Comparison of ENCODE assay signal across 10 mouse cellular contexts in genomic region chr8:58886405-58886804, GRCm38 (mm10). TPM values are rescaled to one million over a fixed set of nuclear protein-coding genes. Genes with fewer than 3 reads are reported as not detected.
DNase-seq lines count a peak whose midpoint lies in the region; ATAC-seq and TF ChIP-seq lines count a peak whose summit lies in the region.
"Had no signal": no experiment of that assay in that cellular context is flagged by ENCODE, and none has a peak within 500 bp of the region (broad histone marks: within the 10 kb centered on the region; RNA-seq: fewer than 3 reads in every experiment).

No protein-coding gene starts in this region.

- no peak overlapping the region for H3K4me3 ChIP-seq in hindbrain, embryonic 11.5 days (ENCODE audit: low read depth, low read length)
- H3K4me3 ChIP-seq in hindbrain, embryonic 13.5 days = no peak overlapping the region
- no peak overlapping the region for H3K4me3 ChIP-seq in midbrain, embryonic 14.5 days (replicated peaks; ENCODE audit: low read depth, low read length)
- H3K4me3 ChIP-seq in midbrain, embryonic 10.5 days = no peak overlapping the region
- no peak overlapping the region for H3K4me3 ChIP-seq in stomach, postnatal 0 days (ENCODE audit: low read depth, low read length)
- H3K4me3 ChIP-seq: heart, embryonic 15.5 days had no signal

- no peaks in the 10 kb centered on the region for H3K9me3 ChIP-seq in hindbrain, embryonic 11.5 days (ENCODE audit: control insufficient read depth, low read length)
- H3K9me3 ChIP-seq in hindbrain, embryonic 13.5 days = no peaks in the 10 kb centered on the region
- no peaks in the 10 kb centered on the region for H3K9me3 ChIP-seq in midbrain, embryonic 14.5 days (ENCODE audit: control insufficient read depth, low read length)
- H3K9me3 ChIP-seq in midbrain, embryonic 10.5 days (replicated peaks) = no peaks in the 10 kb centered on the region
- H3K9me3 ChIP-seq in stomach, postnatal 0 days (ENCODE audit: control insufficient read depth, low read length) = no peaks in the 10 kb centered on the region
- H3K9me3 ChIP-seq: heart, embryonic 15.5 days had no signal

- TF ChIP-seq EP300 in stomach, postnatal 0 days (optimal IDR thresholded peaks at IDR 0.05) = no peak

- 27% methylated on average over 1 of the region's 1 CpGs for WGBS in hindbrain, embryonic 11.5 days
- 32% methylated on average over 1 of the region's 1 CpGs for WGBS in hindbrain, embryonic 13.5 days
- 10% methylated on average over 1 of the region's 1 CpGs for WGBS in midbrain, embryonic 14.5 days
- WGBS in midbrain, embryonic 10.5 days = 37% methylated on average over 1 of the region's 1 CpGs
- 3% methylated on average over 1 of the region's 1 CpGs for WGBS in stomach, postnatal 0 days

- H3K27ac ChIP-seq in hindbrain, embryonic 11.5 days (ENCODE audit: low read depth, low read length) = no peak overlapping the region
- no peak overlapping the region for H3K27ac ChIP-seq in hindbrain, embryonic 13.5 days
- H3K27ac ChIP-seq in midbrain, embryonic 14.5 days (replicated peaks; ENCODE audit: low read depth, low read length) = no peak overlapping the region
- H3K27ac ChIP-seq in midbrain, embryonic 10.5 days (replicated peaks) = no peak overlapping the region
- H3K27ac ChIP-seq in stomach, postnatal 0 days (replicated peaks) = no peak overlapping the region
- H3K27ac ChIP-seq: heart, embryonic 15.5 days; liver, embryonic 14.5 days had no signal

- H3K4me2 ChIP-seq in hindbrain, embryonic 11.5 days (replicated peaks; ENCODE audit: low read depth, low read length) = no peak overlapping the region
- no peak overlapping the region for H3K4me2 ChIP-seq in hindbrain, embryonic 13.5 days
- H3K4me2 ChIP-seq in midbrain, embryonic 14.5 days (ENCODE audit: low read length) = no peak overlapping the region
- H3K4me2 ChIP-seq in stomach, postnatal 0 days (replicated peaks; ENCODE audit: low read depth) = no peak overlapping the region
- H3K4me2 ChIP-seq: heart, embryonic 15.5 days had no signal

- H3K9ac ChIP-seq in hindbrain, embryonic 11.5 days (ENCODE audit: low read depth, low read length) = no peak overlapping the region
- no peak overlapping the region for H3K9ac ChIP-seq in hindbrain, embryonic 13.5 days
- H3K9ac ChIP-seq in midbrain, embryonic 14.5 days (replicated peaks; ENCODE audit: low read length) = no peak overlapping the region
- no peak overlapping the region for H3K9ac ChIP-seq in stomach, postnatal 0 days (ENCODE audit: low read length)
- H3K9ac ChIP-seq: heart, embryonic 15.5 days; liver, embryonic 14.5 days had no signal

- no peaks in the 10 kb centered on the region for H3K27me3 ChIP-seq in hindbrain, embryonic 11.5 days (ENCODE audit: control insufficient read depth, insufficient read depth, low read length)
- no peaks in the 10 kb centered on the region for H3K27me3 ChIP-seq in hindbrain, embryonic 13.5 days
- H3K27me3 ChIP-seq in midbrain, embryonic 14.5 days (ENCODE audit: control insufficient read depth, insufficient read depth, low read length) = no peaks in the 10 kb centered on the region
- H3K27me3 ChIP-seq in midbrain, embryonic 10.5 days (ENCODE audit: low read depth, poor library complexity, severe bottlenecking) = no peaks in the 10 kb centered on the region
- H3K27me3 ChIP-seq in stomach, postnatal 0 days (ENCODE audit: control insufficient read depth, insufficient read depth, low read length) = no peaks in the 10 kb centered on the region
- H3K27me3 ChIP-seq: heart, embryonic 15.5 days had no signal

- no peaks in the 10 kb centered on the region for H3K36me3 ChIP-seq in hindbrain, embryonic 11.5 days (ENCODE audit: control insufficient read depth, insufficient read depth, low read length)
- no peaks in the 10 kb centered on the region for H3K36me3 ChIP-seq in hindbrain, embryonic 13.5 days
- no peaks in the 10 kb centered on the region for H3K36me3 ChIP-seq in midbrain, embryonic 14.5 days (ENCODE audit: control insufficient read depth, insufficient read depth, low read length)
- no peaks in the 10 kb centered on the region for H3K36me3 ChIP-seq in midbrain, embryonic 10.5 days
- no peaks in the 10 kb centered on the region for H3K36me3 ChIP-seq in stomach, postnatal 0 days (ENCODE audit: control insufficient read depth, insufficient read depth, low read length)
- H3K36me3 ChIP-seq: heart, embryonic 15.5 days had no signal

- no peaks in the 10 kb centered on the region for H3K4me1 ChIP-seq in hindbrain, embryonic 11.5 days (replicated peaks; ENCODE audit: control insufficient read depth, insufficient read depth, low read length)
- no peaks in the 10 kb centered on the region for H3K4me1 ChIP-seq in hindbrain, embryonic 13.5 days (replicated peaks)
- no peaks in the 10 kb centered on the region for H3K4me1 ChIP-seq in midbrain, embryonic 14.5 days (ENCODE audit: control insufficient read depth, insufficient read depth, low read length)
- H3K4me1 ChIP-seq in midbrain, embryonic 10.5 days = no peaks in the 10 kb centered on the region
- H3K4me1 ChIP-seq in stomach, postnatal 0 days (replicated peaks; ENCODE audit: control insufficient read depth, insufficient read depth) = no peaks in the 10 kb centered on the region
- H3K4me1 ChIP-seq: heart, embryonic 15.5 days had no signal

- peak; percentile 65 for TF ChIP-seq CTCF in stomach, postnatal 0 days (IDR thresholded peaks at IDR 0.05; ENCODE audit: low read depth)

- no peak for ATAC-seq in hindbrain, embryonic 11.5 days (ENCODE audit: low FRiP score)
- no peak for ATAC-seq in hindbrain, embryonic 13.5 days (ENCODE audit: low FRiP score)
- no peak for ATAC-seq in midbrain, embryonic 14.5 days (ENCODE audit: low FRiP score, low TSS enrichment)
- ATAC-seq in stomach, postnatal 0 days (ENCODE audit: low FRiP score, low TSS enrichment) = no peak

- peak; percentile 57 for DNase-seq in hindbrain, embryonic 11.5 days (ENCODE audit: low spot score)
- peak; percentile 68 for DNase-seq in midbrain, embryonic 14.5 days
- no peak for DNase-seq in midbrain, embryonic 10.5 days (ENCODE audit: low spot score)
- DNase-seq in adipocyte (ENCODE audit: low spot score) = peak; percentile 4
- no peak for DNase-seq in stomach, postnatal 0 days (ENCODE audit: low spot score)
- no peak for DNase-seq in layer of hippocampus, postnatal 25 days (ENCODE audit: extremely low spot score in 1 of 2, low spot score in 1 of 2)
- DNase-seq: thymus, postnatal 14 days had no signal

RNA-seq across cellular contexts. Expression of gene BC030500, which starts 25.1 kb away (rescaled TPM):
- polyA plus RNA-seq in hindbrain, embryonic 11.5 days (2014; fragmentation: Nextera tagmentation; extraction: Ambion mirVana) = 1.4 and 1.7 TPM in 2 replicates
- 8.5 and 12.7 TPM in 2 replicates for polyA plus RNA-seq in hindbrain, embryonic 13.5 days (2015; fragmentation: Nextera tagmentation; extraction: Ambion mirVana)
- polyA plus RNA-seq in midbrain, embryonic 14.5 days (2014; fragmentation: Nextera tagmentation; extraction: Ambion mirVana) = 8.9 and 15.7 TPM in 2 replicates
- 0.56 and 1.4 TPM in 2 replicates for polyA plus RNA-seq in midbrain, embryonic 10.5 days (2016; fragmentation: Nextera tagmentation; extraction: Ambion mirVana)
- 0.69 and 1.1 TPM in 2 replicates for polyA plus RNA-seq in stomach, postnatal 0 days (2015; fragmentation: Nextera tagmentation; extraction: Ambion mirVana)
- total RNA-seq in layer of hippocampus, postnatal 25 days (2021) = 10 to 100 TPM; 18.6 to 19.3 TPM
- polyA plus RNA-seq: heart, embryonic 15.5 days; liver, embryonic 14.5 days had no signal

RNA-seq across cellular contexts. Expression of gene Galntl6, which starts 26.0 kb away (rescaled TPM):
- polyA plus RNA-seq in hindbrain, embryonic 11.5 days (2014; fragmentation: Nextera tagmentation; extraction: Ambion mirVana) = 0.66 and 1.1 TPM in 2 replicates
- polyA plus RNA-seq in hindbrain, embryonic 13.5 days (2015; fragmentation: Nextera tagmentation; extraction: Ambion mirVana) = 10.2 and 10.9 TPM in 2 replicates
- polyA plus RNA-seq in midbrain, embryonic 14.5 days (2014; fragmentation: Nextera tagmentation; extraction: Ambion mirVana) = 9.1 and 11.0 TPM in 2 replicates
- polyA plus RNA-seq in midbrain, embryonic 10.5 days (2016; fragmentation: Nextera tagmentation; extraction: Ambion mirVana) = 0.37 and 0.97 TPM in 2 replicates
- 3.0 and 3.8 TPM in 2 replicates for polyA plus RNA-seq in stomach, postnatal 0 days (2015; fragmentation: Nextera tagmentation; extraction: Ambion mirVana)
- 10 to 100 TPM; 48.7 to 57.2 TPM for total RNA-seq in layer of hippocampus, postnatal 25 days (2021)
- polyA plus RNA-seq: liver, embryonic 14.5 days had no signal

Comparison
In these comparisons a context has a peak if more than half of its experiments do, and no peak if none do; other contexts are left out.
1. DNase-seq: peak in hindbrain, embryonic 11.5 days (single experiment), midbrain, embryonic 14.5 days (single experiment) and adipocyte (single experiment); none in midbrain, embryonic 10.5 days (single experiment), stomach, postnatal 0 days (single experiment) and layer of hippocampus, postnatal 25 days (0 of 2).